Mouse (Mus musculus) CH12.LX (cell line): ENCODE measurements around the gene Mctp1. TPM values are rescaled to one million over a fixed set of nuclear protein-coding genes. Genes with fewer than 3 reads are reported as not detected.
"Not testable (repeated sequence)": the region's sequence is repeated elsewhere in the genome, so short reads cannot be mapped to it uniquely, and the experiment has no call there.

Experiments
- DNase-seq: peaks from one replicate; pipeline ENCODE4 v3.0.0-alpha.2; 2013; ENCODE audit errors: extremely low read depth
- H3K27ac ChIP-seq: 2 replicates; pipeline ENCODE4 v1.5.1; 2012; ENCODE audit warnings: low read depth, mild to moderate bottlenecking, control low read depth, moderate library complexity; ENCODE audit not compliant: insufficient read depth
- H3K27me3 ChIP-seq: replicated peaks from 2 replicates; pipeline ENCODE3; 2012; ENCODE audit warnings: inconsistent platforms
- H3K36me3 ChIP-seq, 2 experiments: replicated peaks in 1 of 2; 2 replicates each; pipeline versions ENCODE3 to v1.6.1; 2012; ENCODE audit warnings: inconsistent platforms in 1 of 2, low read length in 1 of 2, mild to moderate bottlenecking in 1 of 2, mixed read lengths in 1 of 2, moderate library complexity in 1 of 2; ENCODE audit not compliant: control insufficient read depth in 1 of 2, insufficient read depth in 1 of 2
- H3K4me1 ChIP-seq, 2 experiments: 2 replicates each; pipeline ENCODE4 v1.6.1; 2012; ENCODE audit warnings: inconsistent platforms in 1 of 2, moderate library complexity in 1 of 2; ENCODE audit not compliant: insufficient read depth in 2 of 2, control insufficient read depth in 1 of 2
- H3K4me2 ChIP-seq: 2 replicates; pipeline ENCODE4 v1.6.1; 2012; ENCODE audit warnings: low read depth, mild to moderate bottlenecking, control low read depth; ENCODE audit not compliant: poor library complexity, insufficient read depth, severe bottlenecking
- H3K4me3 ChIP-seq, 3 experiments: fragments of 150-350 bp in 1 of 3; sonication (generic) in 1 of 3; replicated peaks in 1 of 3; 2 replicates each; pipeline versions ENCODE3 to v1.5.1; 2011 to 2012; ENCODE audit warnings: low read depth in 2 of 3, low read length in 2 of 3, mild to moderate bottlenecking in 2 of 3, moderate library complexity in 2 of 3, control low read depth in 1 of 3, improper control_type of control experiment in 1 of 3, inconsistent platforms in 1 of 3, mixed read lengths in 1 of 3; ENCODE audit not compliant: poor library complexity in 1 of 3
- H3K79me2 ChIP-seq: replicated peaks from 2 replicates; pipeline ENCODE4 v1.6.1; 2012; ENCODE audit warnings: mild to moderate bottlenecking, moderate library complexity; ENCODE audit not compliant: control insufficient read depth, poor library complexity, insufficient read depth, severe bottlenecking; ENCODE audit errors: extremely low read depth
- H3K9ac ChIP-seq: 2 replicates; pipeline ENCODE4 v1.6.1; 2012; ENCODE audit warnings: low read depth, mild to moderate bottlenecking, control low read depth, moderate library complexity; ENCODE audit not compliant: insufficient read depth
- H3K9me3 ChIP-seq: replicated peaks from 2 replicates; pipeline ENCODE3; 2012; ENCODE audit warnings: low read length, inconsistent platforms, mixed read lengths
- BHLHE40 ChIP-seq: IDR thresholded peaks from 2 replicates; pipeline ENCODE4 v1.6.1; 2011; ENCODE audit warnings: mild to moderate bottlenecking, low read depth, low read length, improper control_type of control experiment
- E2F4 ChIP-seq: IDR thresholded peaks from 2 replicates; pipeline ENCODE4 v1.6.1; 2011; ENCODE audit warnings: low read depth, low read length, improper control_type of control experiment; ENCODE audit not compliant: insufficient replicate concordance
- EP300 ChIP-seq: IDR thresholded peaks from 2 replicates; pipeline ENCODE4 v1.6.1; 2011; ENCODE audit warnings: low read length, improper control_type of control experiment
- ETS1 ChIP-seq: conservative IDR thresholded peaks from 2 replicates; pipeline ENCODE4 v1.6.1; 2012; ENCODE audit warnings: low read depth, mild to moderate bottlenecking, inconsistent platforms, low read length, improper control_type of control experiment, moderate library complexity
- GABPA ChIP-seq: IDR thresholded peaks from 2 replicates; pipeline ENCODE4 v1.6.1; 2012; ENCODE audit warnings: low read depth, low read length, improper control_type of control experiment, inconsistent platforms; ENCODE audit not compliant: insufficient replicate concordance
- IRF4 ChIP-seq: IDR thresholded peaks from 2 replicates; pipeline ENCODE4 v1.6.1; 2014; ENCODE audit warnings: low read depth, mild to moderate bottlenecking, inconsistent platforms, low read length, improper control_type of control experiment
- KAT2A ChIP-seq: IDR thresholded peaks from 2 replicates; pipeline ENCODE4 v1.6.1; 2012; ENCODE audit warnings: low read length, improper control_type of control experiment, inconsistent platforms; ENCODE audit not compliant: insufficient replicate concordance
- MAFK ChIP-seq: IDR thresholded peaks from 2 replicates; pipeline ENCODE4 v1.6.1; 2011; ENCODE audit warnings: low read length, improper control_type of control experiment; ENCODE audit not compliant: insufficient replicate concordance
- MAX ChIP-seq: IDR thresholded peaks from 2 replicates; pipeline ENCODE4 v1.6.1; 2011; ENCODE audit warnings: low read length, improper control_type of control experiment
- MEF2A ChIP-seq: IDR thresholded peaks from 2 replicates; pipeline ENCODE4 v1.6.1; 2014; ENCODE audit warnings: low read depth, mild to moderate bottlenecking, inconsistent platforms, low read length, improper control_type of control experiment, borderline replicate concordance
- MYC ChIP-seq: IDR thresholded peaks from 2 replicates; pipeline ENCODE4 v1.6.1; 2011; ENCODE audit warnings: low read depth, mild to moderate bottlenecking, improper control_type of control experiment, low read length
- NRF1 ChIP-seq: IDR thresholded peaks from 2 replicates; pipeline ENCODE4 v1.6.1; 2014; ENCODE audit warnings: low read depth, mild to moderate bottlenecking, inconsistent platforms, low read length, improper control_type of control experiment, moderate library complexity
- PAX5 ChIP-seq: IDR thresholded peaks from 2 replicates; pipeline ENCODE4 v1.6.1; 2012; ENCODE audit warnings: low read length, inconsistent platforms, mixed read lengths
- RCOR1 ChIP-seq: conservative IDR thresholded peaks from 2 replicates; pipeline ENCODE4 v1.6.1; 2012; ENCODE audit warnings: low read depth, mild to moderate bottlenecking, inconsistent platforms, low read length, improper control_type of control experiment
- UBTF ChIP-seq: IDR thresholded peaks from 2 replicates; pipeline ENCODE4 v1.6.1; 2012; ENCODE audit warnings: low read depth, mild to moderate bottlenecking, inconsistent platforms, low read length, improper control_type of control experiment, moderate library complexity
- ZKSCAN1 ChIP-seq: IDR thresholded peaks from 2 replicates; pipeline ENCODE4 v1.6.1; 2012; ENCODE audit warnings: low read depth, inconsistent platforms, low read length, improper control_type of control experiment, borderline replicate concordance
- ZMIZ1 ChIP-seq: IDR thresholded peaks from 2 replicates; pipeline ENCODE4 v1.6.1; 2012; ENCODE audit warnings: low read depth, mild to moderate bottlenecking, inconsistent platforms, low read length, improper control_type of control experiment
- ZNF384 ChIP-seq: IDR thresholded peaks from 2 replicates; pipeline ENCODE4 v1.6.1; 2012; ENCODE audit warnings: low read depth, low read length, improper control_type of control experiment, inconsistent platforms
- dilution Hi-C: fragments of 300-500 bp; cut with MboI; formaldehyde crosslinking; loops from 2 replicates; pipeline ENCODE4 v1.14.3; 2020; ENCODE audit warnings: low sequenced_read_pairs; ENCODE audit not compliant: extremely low pct_unique_long_range_greater_than_20kb, extremely low pct_ligation_motif_present
- in situ Hi-C: fragments of 300-500 bp; cut with MboI; formaldehyde crosslinking; loops from 3 replicates; pipeline ENCODE4 v1.14.3; 2019; ENCODE audit warnings: low sequenced_read_pairs, low pct_ligation_motif_present, low pct_unique_long_range_greater_than_20kb, mixed read lengths
- polyA plus RNA-seq: library from polyadenylated mRNA; unstranded; fragments of >175 nt; gene quantifications from 2 replicates; pipeline ENCODE4 v1.2.1, GENCODE M21; 2012; ENCODE audit warnings: low read depth; ENCODE audit not compliant: insufficient read length
- total RNA-seq, 2 experiments: library from RNA; depleted of rRNA; stranded (reverse); fragments of 300-350 nt in 1 of 2; fragments of >200 nt in 1 of 2; gene quantifications; 2 replicates each; pipeline ENCODE4 v1.2.3; 2012 to 2014

Mctp1 gene
- total and polyA plus RNA-seq, 3 experiments, result 3.0 to 5.3 (median 3.7) TPM

DNA sequence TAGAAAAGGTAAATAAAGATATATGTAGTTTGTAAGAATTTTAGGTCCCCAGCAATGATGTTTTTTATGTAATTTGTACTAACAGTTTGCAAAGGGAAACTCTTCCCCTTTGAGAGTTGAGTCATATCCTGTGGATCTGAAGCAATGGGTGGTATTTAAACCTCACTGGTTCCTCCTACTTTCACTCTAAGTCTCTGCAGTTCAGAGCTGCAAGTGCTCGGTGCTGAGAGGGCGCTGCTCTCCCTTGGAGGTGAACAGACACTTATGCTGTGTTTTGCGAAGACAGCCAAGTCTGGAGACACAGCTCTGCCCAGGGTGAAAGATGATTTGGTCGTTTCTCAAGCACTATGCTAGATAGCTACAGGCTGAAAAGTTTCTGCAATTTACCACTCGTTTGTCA is 195.1 kb downstream of the Mctp1 start (continued):
- no peak for TF ChIP-seq ZNF384
- TF ChIP-seq GABPA, result no peak
- no peak for TF ChIP-seq RCOR1
- no peak for TF ChIP-seq UBTF
- TF ChIP-seq KAT2A, result no peak
- TF ChIP-seq MAX, result no peak

- H3K9me3 ChIP-seq, result no peaks in the 10 kb centered on the region
- dilution Hi-C loops, result no loop called here
- no peak overlapping the region for H3K4me2 ChIP-seq
- no peak overlapping the region for H3K27ac ChIP-seq
- H3K9ac ChIP-seq, result no peak overlapping the region
- no peaks in the 10 kb centered on the region for H3K27me3 ChIP-seq
- H3K4me3 ChIP-seq, result no peak overlapping the region
- peaks cover 0 to 24% of the 10 kb centered on the region in 2 experiments; a peak in 2 of 4 replicates for H3K4me1 ChIP-seq
- H3K36me3 ChIP-seq, result no peaks in the 10 kb centered on the region
- TF ChIP-seq NRF1 (no peak), MAX (no peak), PAX5 (no peak)
- in situ Hi-C loops, result no loop called here
- no peak for DNase-seq
- H3K79me2 ChIP-seq, result no peaks in the 10 kb centered on the region
These were observed 201.1 kb downstream of the Mctp1 start for GRCm38 (mm10) chr13:76585447-76585846.

- DNase-seq, H3K79me2 ChIP-seq, H3K36me3 ChIP-seq, H3K4me2 ChIP-seq, H3K27me3 ChIP-seq, H3K9me3 ChIP-seq, H3K9ac ChIP-seq, dilution Hi-C loops, in situ Hi-C loops: not testable (repeated sequence)
- H3K4me1 ChIP-seq, result peaks cover 3 to 45% of the 10 kb centered on the region in 2 experiments
- H3K27ac ChIP-seq, result peak overlapping the region; percentile 24; the same call in 1 of the 2 replicates
- peak overlapping the region in 1 of 3 experiments; percentile 33 for H3K4me3 ChIP-seq
These were observed 206.4 kb downstream of the Mctp1 start for GRCm38 (mm10) chr13:76590709-76591108.

- Histone ChIP-seq H3K27ac (no peak overlapping the region), H3K79me2 (no peaks in the 10 kb centered on the region), H3K4me3 (no peak overlapping the region), H3K27me3 (no peaks in the 10 kb centered on the region), H3K9ac (no peak overlapping the region), H3K36me3 (peaks cover 2% of the 10 kb centered on the region in 2 experiments), H3K4me1 (peaks cover 3 to 46% of the 10 kb centered on the region in 2 experiments), H3K4me2 (no peak overlapping the region), H3K9me3 (no peaks in the 10 kb centered on the region)
- DNase-seq, result peak; percentile 55
- dilution Hi-C loops, result no loop called here
- in situ Hi-C loops, result no loop called here
- TF ChIP-seq MAX (no peak), E2F4 (no peak), ZKSCAN1 (no peak), IRF4 (0 out of 2 replicates have a peak, but pooled peaks have one; percentile 23), BHLHE40 (peak; percentile 63), ZMIZ1 (no peak), MAFK (no peak), EP300 (0 out of 2 replicates have a peak, but pooled peaks have one; percentile 40), ETS1 (peak; percentile 42; the same call in 1 of the 2 replicates), MEF2A (peak; percentile 61; the same call in 1 of the 2 replicates), KAT2A (no peak), MYC (no peak)
These were observed 206.9 kb downstream of the Mctp1 start for GRCm38 (mm10) chr13:76591189-76591588.
